Mouse (Mus musculus): Measurements from ENCODE around the gene Mob4.

DNA sequence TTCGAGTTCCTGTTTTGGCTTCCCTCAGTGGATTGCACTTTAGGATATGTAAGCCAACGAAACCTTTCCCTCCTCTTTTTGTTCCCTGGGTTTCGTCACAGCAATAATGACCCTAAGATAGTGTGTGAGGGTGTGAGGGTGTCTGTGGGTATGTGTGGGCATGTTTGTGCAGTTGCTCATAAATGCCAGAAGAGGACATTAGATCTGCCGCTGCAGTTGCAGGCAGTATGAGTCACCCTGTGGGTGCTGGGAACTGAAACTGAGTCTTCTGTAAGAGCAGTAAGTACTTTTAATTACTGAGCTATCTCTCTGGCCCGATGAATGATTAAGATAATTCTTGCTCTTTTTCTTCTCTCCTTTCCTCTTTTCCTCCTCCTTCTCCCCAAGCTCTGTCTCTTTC, 8.0 kb upstream of the Mob4 start:
- TF ChIP-seq CTCF (IDR thresholded peaks at IDR 0.05; ENCODE audit: insufficient read depth, low read depth, low read length) (no peak), POLR2A (IDR thresholded peaks at IDR 0.05; ENCODE audit: insufficient read depth, low read depth, low read length) (no peak)

All from olfactory bulb, adult 2 months (tissue).